Mouse (Mus musculus): Measurements from ENCODE around the gene Nrp2.

Nrp2 gene

DNA sequence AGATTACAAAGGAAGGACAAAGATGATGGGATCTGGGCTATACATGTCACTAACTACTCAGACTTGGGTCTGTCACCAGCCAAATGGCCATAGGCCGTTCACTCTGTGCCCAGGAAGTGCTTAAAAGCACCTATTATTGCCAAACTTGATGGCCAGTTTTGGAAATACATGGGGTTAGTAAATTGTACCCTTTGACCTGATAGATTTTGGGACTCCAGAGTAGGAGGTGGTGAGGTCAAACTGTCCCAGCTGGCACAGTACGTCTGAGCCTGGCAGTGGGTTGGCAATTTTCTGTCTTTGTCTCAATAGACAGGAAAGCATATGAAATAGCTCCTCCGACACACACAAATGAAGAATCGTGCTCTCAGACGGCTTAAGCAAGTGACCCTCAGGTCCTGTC lies 20.8 kb downstream of the Nrp2 start:
- in situ Hi-C loops (cut with MboI): no loop called here

DNA sequence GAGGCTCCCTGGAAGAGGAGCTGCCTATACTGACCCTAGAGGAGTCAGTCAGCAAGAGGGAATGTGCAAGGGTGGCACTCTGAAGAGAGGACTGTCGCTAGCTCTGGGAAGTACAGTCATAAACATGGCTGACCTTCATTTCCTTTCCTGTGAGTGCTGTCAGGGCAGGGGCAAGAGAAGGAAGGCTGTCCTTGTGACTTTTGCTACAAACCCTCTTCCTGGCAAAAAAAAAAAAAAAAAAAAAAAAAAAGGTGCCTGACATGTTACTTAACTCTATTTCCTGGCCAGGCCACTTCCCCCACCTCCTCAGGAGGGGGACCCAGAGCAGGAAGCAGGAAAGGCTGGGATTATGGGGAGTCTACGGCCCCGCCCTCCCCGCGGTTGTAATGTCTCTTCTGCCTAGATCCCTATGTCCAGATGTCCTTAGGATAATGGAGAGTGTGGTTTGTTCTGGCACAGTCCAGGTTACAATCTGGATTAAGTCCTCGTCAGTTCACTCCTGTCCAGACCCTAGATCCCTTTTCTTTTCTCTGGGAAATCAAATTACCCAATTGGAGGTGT lies 21.5 kb downstream of the Nrp2 start:
- in situ Hi-C loops (cut with MboI): no loop called here

DNA sequence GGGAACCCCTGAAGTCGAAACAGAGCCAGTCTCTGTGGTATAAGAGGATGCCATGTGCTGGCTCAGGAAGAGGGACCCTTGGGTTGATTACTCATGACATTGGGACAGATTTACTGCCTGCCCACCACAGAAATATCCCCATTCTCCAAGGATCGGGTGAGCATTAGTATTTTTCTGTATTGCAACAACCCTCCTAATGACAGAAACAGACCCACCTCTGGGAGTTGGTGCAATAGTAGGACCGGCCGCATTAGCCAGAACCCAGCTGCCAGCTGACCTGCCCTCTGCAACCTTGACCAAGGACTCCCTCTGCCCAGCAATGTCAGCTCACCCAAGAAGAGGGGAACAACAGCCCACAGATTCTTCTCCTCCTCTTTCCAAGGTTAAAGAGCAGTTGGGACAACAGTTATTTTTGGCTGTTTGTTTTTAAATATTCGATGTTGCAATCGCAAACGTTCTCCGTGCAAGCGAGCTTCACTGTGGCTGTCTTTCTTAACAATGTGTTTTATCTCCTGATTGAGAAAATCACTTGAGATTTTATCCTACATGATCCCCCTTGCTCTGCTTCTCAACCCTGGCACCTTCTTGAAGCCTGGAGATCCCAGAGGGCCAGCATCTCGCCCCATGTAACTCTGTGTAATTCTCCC lies 22.1 kb downstream of the Nrp2 start:
- in situ Hi-C loops (cut with MboI): no loop called here

DNA sequence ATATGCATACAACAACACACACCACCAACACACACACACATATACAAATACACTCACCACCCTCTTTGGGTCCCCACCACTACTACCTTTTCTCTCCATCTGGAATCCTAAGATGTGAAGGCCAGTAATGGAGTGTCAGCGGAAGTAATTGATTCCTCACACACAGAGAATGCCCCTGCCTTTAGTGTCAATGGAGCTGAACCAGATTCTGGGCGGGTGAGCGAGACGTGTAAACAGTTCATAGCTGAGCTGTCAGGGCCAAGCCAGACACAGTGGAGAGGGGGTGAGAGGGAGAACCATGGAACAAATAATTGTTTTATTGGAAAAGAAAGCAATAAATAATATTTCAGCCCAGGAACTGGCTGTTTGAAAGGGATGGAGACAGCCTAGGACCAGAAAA lies 24.1 kb downstream of the Nrp2 start:
- in situ Hi-C loops (cut with MboI): no loop called here

DNA sequence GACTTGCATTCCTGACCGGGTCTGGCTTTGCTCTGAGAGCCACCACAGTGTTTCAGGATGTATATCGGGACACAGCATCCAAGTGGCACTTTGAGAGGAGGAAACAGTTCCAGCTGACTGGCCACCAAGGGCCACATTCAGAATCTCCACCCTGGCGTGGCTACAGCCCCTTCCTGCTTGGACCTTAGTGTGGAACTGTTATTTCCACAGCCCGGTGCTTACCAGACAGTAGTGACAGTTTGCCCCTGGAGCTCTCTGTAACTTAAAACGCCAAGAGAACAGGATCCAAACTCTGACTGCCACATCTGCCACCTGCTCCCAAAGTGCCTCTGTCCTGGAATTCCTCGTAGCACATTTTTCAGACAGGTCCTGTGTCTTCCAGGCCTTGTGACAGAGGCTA lies 25.3 kb downstream of the Nrp2 start:
- in situ Hi-C loops (cut with MboI): no loop called here

DNA sequence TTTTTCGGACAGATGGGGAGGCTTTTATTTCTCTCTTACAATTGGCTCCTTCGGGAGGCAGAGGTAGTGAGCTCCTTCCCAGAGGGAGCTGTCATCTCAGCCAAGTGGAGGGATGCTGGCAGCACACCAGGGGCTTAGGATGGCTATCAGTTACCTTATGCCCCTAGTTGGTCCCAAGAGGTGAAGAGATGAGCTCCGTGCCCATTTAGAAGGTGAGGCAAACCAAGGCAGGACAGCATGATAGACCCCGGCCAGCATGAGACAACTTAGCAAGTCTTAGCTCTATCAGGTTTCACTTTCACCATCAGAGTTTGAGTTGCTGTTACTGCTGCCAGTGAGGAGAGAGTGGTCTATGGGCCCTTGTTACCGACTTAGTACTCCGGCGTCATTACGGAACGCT lies 25.8 kb downstream of the Nrp2 start:
- in situ Hi-C loops (cut with MboI): no loop called here

DNA sequence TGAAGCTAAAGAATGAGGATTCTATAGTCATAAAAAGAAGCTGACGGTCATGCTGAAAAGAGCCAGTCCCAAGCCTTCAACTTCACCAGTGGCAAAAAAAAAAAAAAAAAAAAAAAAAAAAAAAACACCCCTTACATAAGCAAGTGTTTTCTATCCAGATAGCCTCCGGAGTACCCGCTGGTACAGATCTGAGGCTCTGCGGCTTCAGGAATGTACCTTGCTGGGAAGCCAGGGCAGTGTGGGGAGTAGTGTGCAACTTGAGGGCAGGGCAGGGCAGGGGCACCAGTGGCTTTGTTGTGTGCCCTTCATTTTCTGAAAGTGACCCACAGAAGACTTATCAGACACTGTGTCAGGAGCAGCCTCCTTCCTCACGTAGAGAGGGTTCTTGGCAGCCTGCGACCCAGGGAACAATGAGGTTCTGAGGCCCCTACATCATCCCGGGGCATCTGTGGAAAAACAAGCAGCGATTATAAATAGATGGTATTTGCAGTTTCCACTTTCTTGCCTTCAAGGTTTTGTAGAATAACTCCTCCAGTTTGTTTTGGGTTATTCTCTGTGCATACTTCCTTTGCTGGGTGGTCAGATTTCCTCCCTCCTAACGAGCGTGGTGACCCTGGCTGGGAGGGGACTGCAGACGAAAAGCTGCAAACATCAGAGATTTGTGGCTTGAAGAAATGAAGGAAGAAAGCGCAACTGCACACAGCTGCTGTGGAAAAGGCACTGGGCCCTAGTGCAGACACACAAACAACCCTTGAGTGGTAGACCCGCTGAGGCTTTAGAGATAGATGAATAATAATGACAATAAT lies 26.5 kb downstream of the Nrp2 start:
- in situ Hi-C loops (cut with MboI): no loop called here

DNA sequence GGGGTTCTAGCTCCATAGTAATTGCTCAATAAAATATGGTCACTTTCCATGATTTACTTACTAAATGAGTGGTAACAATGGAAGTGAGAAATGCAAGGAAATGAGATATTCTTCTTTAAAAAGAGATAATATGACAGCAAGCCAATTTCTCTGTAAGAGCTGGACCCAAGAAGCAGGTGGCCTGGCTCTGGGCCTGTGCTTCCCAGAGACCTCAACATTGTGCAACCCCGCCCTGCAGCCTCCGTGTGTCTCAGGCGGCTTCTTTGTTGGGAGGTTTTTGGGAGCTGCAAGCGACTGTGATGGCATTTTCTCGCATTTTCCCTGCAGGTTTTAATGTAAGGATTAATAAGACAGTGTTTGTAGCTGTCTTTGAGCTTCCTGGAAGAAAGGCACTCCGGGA lies 29.0 kb downstream of the Nrp2 start:
- in situ Hi-C loops (cut with MboI): no loop called here

DNA sequence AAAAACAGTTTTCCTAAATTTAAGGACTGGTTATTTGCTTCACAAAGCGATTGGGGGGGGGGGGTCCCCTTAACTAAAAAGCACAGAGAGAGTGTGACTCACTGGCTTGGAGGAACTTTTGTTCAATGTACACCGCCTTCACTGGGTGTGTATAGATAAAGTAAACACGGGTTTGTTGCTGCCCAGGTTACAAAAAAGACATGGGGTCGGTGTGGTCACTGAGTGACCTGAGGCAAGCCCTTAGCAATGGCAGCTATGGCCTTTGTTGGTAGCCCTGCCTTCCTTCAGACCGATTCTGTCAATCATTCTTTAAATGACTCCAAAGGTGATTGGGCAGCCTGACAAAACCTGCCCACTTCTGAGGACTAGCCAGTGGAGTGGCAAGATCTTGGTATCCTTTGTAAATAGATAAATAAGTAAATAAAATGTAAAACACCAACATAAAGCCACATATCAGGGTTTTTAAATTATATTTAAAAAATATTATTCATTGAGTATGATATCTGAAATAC lies 31.4 kb downstream of the Nrp2 start:
- in situ Hi-C loops (cut with MboI): no loop called here

DNA sequence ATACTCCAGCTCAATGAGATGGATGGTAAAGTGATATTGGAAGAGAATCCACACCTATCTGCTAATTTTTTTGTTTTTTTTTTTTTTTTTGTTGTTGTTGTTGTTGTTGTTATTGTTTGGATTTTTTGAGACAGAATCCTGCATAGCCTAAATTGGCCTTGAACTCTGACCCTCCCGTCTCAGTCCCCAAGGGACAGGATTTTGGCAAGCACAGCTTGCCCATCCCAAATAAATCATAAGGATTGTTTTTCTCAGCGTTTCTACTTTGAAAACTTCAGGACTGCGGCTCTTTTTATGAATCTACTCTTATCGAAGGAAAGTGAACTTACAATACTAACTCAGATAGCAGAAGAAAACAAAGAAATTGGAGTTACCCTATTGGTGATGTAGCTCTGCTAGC lies 31.9 kb downstream of the Nrp2 start:
- in situ Hi-C loops (cut with MboI): no loop called here

DNA sequence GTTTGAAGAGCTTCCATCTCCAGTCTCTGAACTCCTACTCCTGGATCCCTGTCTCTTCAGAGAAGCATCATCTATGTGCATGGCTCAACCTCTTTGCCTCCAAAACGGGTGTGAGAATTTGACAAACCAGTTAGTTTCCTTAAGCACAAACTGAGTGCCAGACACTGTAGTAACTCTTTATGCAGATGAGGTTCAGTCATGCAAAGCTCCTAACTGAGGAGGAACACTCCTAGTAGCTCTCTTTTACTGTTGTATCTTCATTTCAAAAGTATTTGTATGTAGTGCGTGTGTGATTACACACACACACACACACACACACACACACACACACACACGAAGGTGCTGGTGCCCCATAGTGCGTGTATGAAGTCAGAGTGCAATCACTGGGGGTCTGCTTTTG lies 32.8 kb downstream of the Nrp2 start:
- in situ Hi-C loops (cut with MboI): no loop called here

DNA sequence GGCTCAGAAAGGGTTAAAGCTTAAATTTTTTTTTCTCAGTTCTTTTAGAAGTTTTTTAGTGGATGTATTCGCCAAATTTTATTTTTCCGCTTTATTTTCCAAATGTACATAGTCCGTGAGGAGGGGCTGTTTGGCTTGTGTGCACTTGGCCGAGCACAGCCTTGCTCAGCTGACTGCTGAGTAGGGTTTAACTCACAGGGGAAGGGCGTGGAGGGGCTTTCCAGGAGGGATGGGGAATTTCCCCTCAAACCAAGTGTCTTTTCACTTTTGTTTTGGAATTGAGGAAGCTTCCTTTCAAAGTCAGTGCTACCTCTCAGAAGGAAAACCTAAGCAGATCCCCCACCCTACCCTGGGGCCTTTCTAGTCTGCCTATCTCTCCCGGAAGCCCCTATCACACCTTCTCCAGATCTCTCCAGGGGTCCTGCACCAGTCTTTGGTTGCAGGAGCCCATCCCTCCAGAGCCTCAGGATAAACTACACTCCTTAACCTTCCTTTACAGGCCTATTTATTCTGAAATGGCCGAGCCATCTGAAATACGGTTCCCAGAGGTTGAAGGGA lies 33.4 kb downstream of the Nrp2 start:
- in situ Hi-C loops (cut with MboI): no loop called here

DNA sequence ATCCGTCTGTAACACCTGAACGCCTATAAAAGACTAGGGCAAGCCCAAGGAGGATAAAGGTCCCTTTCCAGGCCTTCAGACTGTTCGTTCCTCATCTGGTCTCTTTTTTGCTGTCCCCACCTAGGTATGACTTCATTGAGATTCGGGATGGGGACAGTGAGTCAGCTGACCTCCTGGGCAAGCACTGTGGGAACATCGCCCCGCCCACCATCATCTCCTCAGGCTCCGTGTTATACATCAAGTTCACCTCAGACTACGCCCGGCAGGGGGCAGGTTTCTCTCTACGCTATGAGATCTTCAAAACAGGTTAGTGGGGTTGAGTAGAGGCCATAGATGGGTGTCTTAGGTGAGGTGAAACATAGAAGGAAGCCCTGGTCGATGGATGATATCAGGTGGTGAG lies 35.1 kb downstream of the Nrp2 start:
- in situ Hi-C loops (cut with MboI): no loop called here

DNA sequence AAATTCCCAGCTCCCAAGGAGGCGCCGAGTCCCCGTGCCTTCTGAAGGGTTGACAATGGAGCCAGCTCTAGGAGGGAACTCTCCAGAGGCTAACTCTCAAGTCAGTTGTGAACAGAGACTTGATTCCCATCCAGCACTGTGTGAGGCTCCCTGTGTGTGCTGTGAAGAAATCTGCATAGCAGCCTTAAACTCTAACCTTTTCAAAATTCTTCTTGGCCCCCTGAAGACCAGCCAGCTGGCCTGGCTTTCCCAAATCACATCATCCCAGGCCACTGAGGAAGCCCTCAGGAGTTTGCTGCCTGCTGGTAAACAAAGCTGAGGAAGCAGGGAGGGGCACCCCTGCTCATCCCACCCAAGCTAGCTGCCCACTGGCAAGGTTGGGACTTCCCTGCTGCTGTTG lies 39.0 kb downstream of the Nrp2 start:
- in situ Hi-C loops (cut with MboI): no loop called here

DNA sequence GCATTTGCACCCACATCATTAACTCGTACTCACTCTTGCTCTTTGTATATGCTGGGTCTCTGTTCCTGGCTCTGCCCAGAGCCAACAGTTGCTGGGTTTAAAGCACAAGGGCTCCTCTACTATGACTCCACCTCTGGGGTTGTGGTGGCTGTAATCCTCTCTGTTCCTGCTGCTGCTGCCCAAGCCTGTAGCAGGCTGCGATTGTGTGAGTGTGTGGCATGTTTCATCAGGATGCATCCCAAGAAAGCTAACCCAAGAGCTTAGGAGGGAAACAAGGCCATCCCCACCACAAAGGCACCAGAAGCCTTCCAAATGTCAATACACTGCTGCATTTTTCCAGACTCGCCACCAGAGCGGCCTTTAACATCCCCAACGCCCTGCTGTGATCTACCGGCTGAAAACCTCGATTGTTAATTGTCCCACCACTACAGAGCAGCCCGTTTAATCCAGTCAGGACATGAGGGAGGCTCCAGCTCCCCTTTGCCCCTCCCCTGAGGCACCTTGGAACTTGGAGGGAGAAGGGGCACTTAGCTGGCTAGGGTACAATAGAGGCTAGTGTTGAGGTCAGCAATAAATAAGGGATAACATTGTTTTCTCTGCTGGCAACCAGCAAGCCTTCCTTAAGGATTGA lies 40.1 kb downstream of the Nrp2 start:
- in situ Hi-C loops (cut with MboI): no loop called here

DNA sequence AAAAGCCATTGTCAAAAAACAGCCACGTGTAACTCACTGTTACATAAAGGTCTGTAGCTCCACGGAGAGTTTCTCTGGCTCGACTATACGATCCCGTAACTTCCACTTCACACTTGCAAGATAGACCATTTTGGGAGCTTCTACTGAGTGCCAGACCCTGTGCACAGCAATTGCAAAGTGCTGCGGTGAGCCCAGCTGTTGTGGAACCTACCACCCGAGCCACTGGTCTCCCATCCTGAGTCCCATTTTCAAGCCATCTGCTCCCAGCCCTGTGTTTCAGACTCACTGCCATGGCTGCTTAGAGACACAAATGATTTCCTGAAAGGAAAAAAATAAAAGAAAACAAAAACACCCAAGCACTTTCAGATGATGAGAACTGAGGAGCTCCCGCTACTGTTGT lies 42.8 kb downstream of the Nrp2 start:
- in situ Hi-C loops (cut with MboI): no loop called here

DNA sequence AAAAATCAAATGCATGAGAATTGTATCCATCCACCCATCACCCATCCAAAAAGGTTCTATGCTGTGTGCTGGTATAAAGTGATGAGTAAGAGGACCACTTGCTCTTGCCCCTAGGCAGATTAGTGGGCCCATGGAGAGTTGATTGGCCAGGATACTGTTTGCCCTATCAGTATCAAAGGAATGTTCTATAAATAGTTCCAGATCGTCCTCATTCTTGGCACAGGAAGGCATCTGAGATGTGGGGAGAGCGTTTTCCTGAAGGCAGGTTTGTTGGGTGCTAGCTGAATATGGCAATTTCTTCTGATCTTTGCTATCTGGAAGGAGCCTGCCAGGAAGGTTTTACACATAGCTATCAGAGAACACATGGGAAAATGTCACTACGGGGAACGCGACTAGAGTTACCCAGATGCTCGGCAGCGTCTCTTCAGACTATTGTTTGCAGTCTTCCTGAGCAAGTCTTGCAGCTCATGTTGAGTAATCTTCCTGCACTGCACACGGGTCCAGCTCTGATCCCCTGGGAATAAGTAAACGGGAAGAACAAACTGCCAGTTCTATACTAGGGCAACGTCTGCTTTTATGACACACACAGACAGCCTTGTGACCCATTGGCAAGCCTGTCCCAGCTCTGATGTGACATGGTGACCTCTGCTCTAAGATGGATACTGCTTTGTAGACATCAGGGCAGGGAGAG lies 44.5 kb downstream of the Nrp2 start:
- in situ Hi-C loops (cut with MboI): no loop called here

DNA sequence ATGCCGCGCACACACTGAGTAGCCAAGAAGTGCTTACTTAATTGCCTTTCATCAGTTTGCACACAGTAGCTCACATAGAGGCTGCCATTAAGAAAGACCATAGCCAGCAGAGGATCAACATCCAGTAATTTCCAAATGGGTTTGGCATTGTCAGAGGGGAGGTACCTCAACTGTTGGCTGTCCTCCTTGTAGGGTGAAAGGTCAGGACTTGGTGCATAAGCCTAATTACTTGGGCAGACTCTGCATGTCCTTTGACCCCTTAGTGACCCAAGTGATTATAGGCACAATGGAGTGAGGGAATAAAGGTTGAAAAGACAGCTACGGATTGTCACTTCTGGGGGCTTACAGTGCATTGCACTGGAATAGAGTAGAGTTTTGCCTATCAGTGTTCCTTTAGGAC lies 45.3 kb downstream of the Nrp2 start:
- in situ Hi-C loops (cut with MboI): no loop called here

DNA sequence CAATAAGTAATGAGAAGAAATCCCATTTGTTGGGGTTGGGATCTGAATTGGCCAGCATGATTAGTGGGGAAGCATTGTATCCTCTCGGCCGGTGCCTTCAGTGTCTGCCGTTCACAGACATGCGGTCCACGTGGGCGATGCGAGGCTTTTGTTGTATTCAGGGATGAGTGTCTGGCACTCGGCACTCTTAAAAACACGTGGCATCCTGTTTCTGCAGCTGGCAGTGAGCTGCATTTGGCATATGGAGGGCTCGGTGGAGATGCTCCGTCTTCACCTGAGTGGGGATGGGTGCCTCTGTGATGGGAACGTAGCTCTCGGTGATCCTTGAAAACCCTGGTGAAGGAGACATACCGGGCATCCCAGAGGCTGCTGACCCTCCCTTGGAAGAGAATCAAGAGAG lies 46.6 kb downstream of the Nrp2 start:
- in situ Hi-C loops (cut with MboI): no loop called here

DNA sequence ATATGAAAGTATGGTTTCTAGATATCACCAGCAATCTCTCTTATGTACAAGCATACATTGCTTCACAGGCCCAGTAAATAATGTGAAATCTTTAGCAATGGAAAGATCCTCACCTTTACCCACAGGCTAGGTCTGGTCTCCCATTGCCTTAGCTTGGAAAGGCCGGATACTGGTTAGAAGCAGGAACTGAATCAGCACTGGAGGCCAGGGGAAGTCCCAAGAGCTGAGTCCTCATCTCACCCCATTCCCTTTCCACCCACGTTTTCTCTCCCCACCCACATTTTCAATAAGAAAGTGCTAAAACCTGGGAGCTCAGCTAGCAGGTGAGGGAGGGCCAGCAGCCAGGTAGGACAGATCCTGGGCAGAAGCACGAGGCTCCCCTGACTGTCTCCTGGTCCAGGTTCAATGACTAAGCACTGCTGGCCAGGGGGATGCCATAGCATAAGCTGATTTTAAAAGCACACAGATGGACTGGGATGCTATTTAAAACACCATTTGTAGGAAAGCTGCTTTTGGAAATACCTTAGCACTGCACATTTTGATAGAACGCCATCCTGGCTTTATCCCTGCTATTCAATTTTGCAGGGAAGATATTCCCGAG lies 47.4 kb downstream of the Nrp2 start:
- in situ Hi-C loops (cut with MboI): no loop called here
